14 mouse cellular contexts compared by ENCODE assay signal in genomic region chr17:31777751-31778150, GRCm38 (mm10).
A peak's percentile ranks its signal among the peaks of the same experiment; 100 is the strongest.
DNase-seq lines count a peak whose midpoint lies in the region; ATAC-seq and TF ChIP-seq lines count a peak whose summit lies in the region.
"Had no signal": no experiment of that assay in that cellular context is flagged by ENCODE, and none has a peak within 500 bp of the region (broad histone marks: within the 10 kb centered on the region; RNA-seq: fewer than 3 reads in every experiment).

No protein-coding gene starts in this region.

- no peak overlapping the region for H3K4me3 ChIP-seq in heart, embryonic 11.5 days (ENCODE audit: low read depth, low read length)
- H3K4me3 ChIP-seq in kidney, postnatal 0 days (replicated peaks; ENCODE audit: low read depth, low read length): no peak overlapping the region
- H3K4me3 ChIP-seq in embryonic facial prominence, embryonic 14.5 days (ENCODE audit: low read depth, low read length): no peak overlapping the region
- no peak overlapping the region for H3K4me3 ChIP-seq in midbrain, embryonic 16.5 days (ENCODE audit: low read depth, low read length)

- no peak for ATAC-seq in heart, embryonic 11.5 days (replicated peaks; ENCODE audit: insufficient number of reproducible peaks, low FRiP score, low TSS enrichment)
- no peak for ATAC-seq in kidney, postnatal 0 days (replicated peaks; ENCODE audit: low FRiP score, low read depth)
- ATAC-seq in embryonic facial prominence, embryonic 14.5 days (ENCODE audit: low read depth): no peak
- no peak for ATAC-seq in midbrain, embryonic 16.5 days
- ATAC-seq: Patski had no signal

- no peaks in the 10 kb centered on the region for H3K36me3 ChIP-seq in heart, embryonic 11.5 days (ENCODE audit: control insufficient read depth, insufficient read depth, low read length)
- H3K36me3 ChIP-seq in kidney, postnatal 0 days (ENCODE audit: insufficient read depth, low read length): no peaks in the 10 kb centered on the region
- H3K36me3 ChIP-seq in embryonic facial prominence, embryonic 14.5 days (ENCODE audit: control insufficient read depth, insufficient read depth, low read length): no peaks in the 10 kb centered on the region
- H3K36me3 ChIP-seq in midbrain, embryonic 16.5 days (ENCODE audit: control insufficient read depth, insufficient read depth, low read length): no peaks in the 10 kb centered on the region

- WGBS in heart, embryonic 11.5 days (ENCODE audit: insufficient replicate concordance): 68% methylated on average over 5 of the region's 5 CpGs
- 61% methylated on average over 5 of the region's 5 CpGs for WGBS in kidney, postnatal 0 days
- WGBS in embryonic facial prominence, embryonic 14.5 days: 59% methylated on average over 5 of the region's 5 CpGs
- WGBS in midbrain, embryonic 16.5 days: 79% methylated on average over 5 of the region's 5 CpGs

- H3K4me2 ChIP-seq in heart, embryonic 11.5 days: no peak overlapping the region
- no peak overlapping the region for H3K4me2 ChIP-seq in kidney, postnatal 0 days (ENCODE audit: low read length)
- no peak overlapping the region for H3K4me2 ChIP-seq in embryonic facial prominence, embryonic 14.5 days (ENCODE audit: low read depth, low read length)
- H3K4me2 ChIP-seq in midbrain, embryonic 16.5 days (ENCODE audit: low read length): no peak overlapping the region

- H3K27ac ChIP-seq in heart, embryonic 11.5 days (ENCODE audit: low read depth, low read length): 0 out of 2 replicates have a peak overlapping the region, but pooled peaks have one; percentile 50
- peak overlapping the region; percentile 74 for H3K27ac ChIP-seq in kidney, postnatal 0 days
- H3K27ac ChIP-seq in embryonic facial prominence, embryonic 14.5 days (replicated peaks; ENCODE audit: low read depth, low read length): peak overlapping the region; percentile 86
- 0 out of 2 replicates have a peak overlapping the region, but pooled peaks have one; percentile 18 for H3K27ac ChIP-seq in midbrain, embryonic 16.5 days (ENCODE audit: low read length)
- H3K27ac ChIP-seq: liver, embryonic 14.5 days had no signal

- DNase-seq in heart, adult 8-10 months (ENCODE audit: low spot score): no peak
- no peak for DNase-seq in kidney, postnatal 0 days (ENCODE audit: low spot score)
- DNase-seq in kidney, postnatal 36 days: no peak
- peak; percentile 32 for DNase-seq in embryonic facial prominence, embryonic 14.5 days (ENCODE audit: low spot score)
- no peak for DNase-seq in c-Kit-positive CD71-positive TER-119-positive erythroid progenitor cells, embryonic 14.5 days (ENCODE audit: low spot score)
- DNase-seq in cerebellum, postnatal 10 days: no peak
- DNase-seq: adrenal gland, postnatal 36 days; B cell, adult 2 months; cerebellum, adult 9-10 months; right cerebral cortex, adult 18-20 months had no signal

- H3K4me1 ChIP-seq in heart, embryonic 11.5 days (ENCODE audit: control insufficient read depth, insufficient read depth, low read length): peaks cover 18% of the 10 kb centered on the region
- peaks cover 23% of the 10 kb centered on the region for H3K4me1 ChIP-seq in kidney, postnatal 0 days (replicated peaks; ENCODE audit: insufficient read depth, low read length)
- peaks cover 8% of the 10 kb centered on the region for H3K4me1 ChIP-seq in embryonic facial prominence, embryonic 14.5 days (ENCODE audit: control insufficient read depth, insufficient read depth, low read length)
- H3K4me1 ChIP-seq in midbrain, embryonic 16.5 days (ENCODE audit: control insufficient read depth, insufficient read depth, low read length): peaks cover 3% of the 10 kb centered on the region; the same call in 1 of the 2 replicates

- H3K9ac ChIP-seq in heart, embryonic 11.5 days (ENCODE audit: low read depth, low read length): peak overlapping the region; percentile 43; the same call in 1 of the 2 replicates
- no peak overlapping the region for H3K9ac ChIP-seq in kidney, postnatal 0 days (ENCODE audit: low read depth, low read length)
- no peak overlapping the region for H3K9ac ChIP-seq in embryonic facial prominence, embryonic 14.5 days (ENCODE audit: low read depth, low read length)
- H3K9ac ChIP-seq in midbrain, embryonic 16.5 days (ENCODE audit: low read depth, low read length): no peak overlapping the region
- H3K9ac ChIP-seq: liver, embryonic 14.5 days had no signal

- no peaks in the 10 kb centered on the region for H3K9me3 ChIP-seq in heart, embryonic 11.5 days (replicated peaks; ENCODE audit: control insufficient read depth, low read length)
- no peaks in the 10 kb centered on the region for H3K9me3 ChIP-seq in kidney, postnatal 0 days (replicated peaks; ENCODE audit: low read length)
- H3K9me3 ChIP-seq in embryonic facial prominence, embryonic 14.5 days (ENCODE audit: control insufficient read depth, low read length): no peaks in the 10 kb centered on the region
- no peaks in the 10 kb centered on the region for H3K9me3 ChIP-seq in midbrain, embryonic 16.5 days (replicated peaks; ENCODE audit: control insufficient read depth, low read length, poor library complexity, severe bottlenecking)

- TF ChIP-seq CTCF in kidney, postnatal 0 days (IDR thresholded peaks at IDR 0.05; ENCODE audit: low read depth): no peak

- H3K27me3 ChIP-seq in heart, embryonic 11.5 days (ENCODE audit: control insufficient read depth, insufficient read depth, low read length): no peaks in the 10 kb centered on the region
- no peaks in the 10 kb centered on the region for H3K27me3 ChIP-seq in kidney, postnatal 0 days (ENCODE audit: insufficient read depth, low read length)
- H3K27me3 ChIP-seq in embryonic facial prominence, embryonic 14.5 days (replicated peaks; ENCODE audit: control insufficient read depth, insufficient read depth, low read length): no peaks in the 10 kb centered on the region
- H3K27me3 ChIP-seq in midbrain, embryonic 16.5 days (ENCODE audit: control insufficient read depth, insufficient read depth, low read depth, low read length): no peaks in the 10 kb centered on the region
- H3K27me3 ChIP-seq: Patski had no signal

Comparison
In these comparisons a context has a peak if more than half of its experiments do, and no peak if none do; other contexts are left out.
1. H3K27ac ChIP-seq: peak in every context shown above with its lines; median percentile 86 in embryonic facial prominence, embryonic 14.5 days; 74 in kidney, postnatal 0 days; 50 in heart, embryonic 11.5 days; 18 in midbrain, embryonic 16.5 days.